Mouse (Mus musculus) neural tube, embryonic 10.5 days (tissue): ENCODE results near the gene Gm1113.
A peak's percentile ranks its signal among the peaks of the same experiment; 100 is the strongest.

Experiments used
- DNase-seq: peaks from one replicate; pipeline ENCODE4 v3.0.0-alpha.2; 2017; ENCODE audit warnings: low spot score; ENCODE audit errors: extremely low spot score

Gm1113 gene

GRCm38 (mm10) chr9:35529141-35529540 is 11.1 kb upstream of the Gm1113 start:
- DNase-seq = no peak

DNA sequence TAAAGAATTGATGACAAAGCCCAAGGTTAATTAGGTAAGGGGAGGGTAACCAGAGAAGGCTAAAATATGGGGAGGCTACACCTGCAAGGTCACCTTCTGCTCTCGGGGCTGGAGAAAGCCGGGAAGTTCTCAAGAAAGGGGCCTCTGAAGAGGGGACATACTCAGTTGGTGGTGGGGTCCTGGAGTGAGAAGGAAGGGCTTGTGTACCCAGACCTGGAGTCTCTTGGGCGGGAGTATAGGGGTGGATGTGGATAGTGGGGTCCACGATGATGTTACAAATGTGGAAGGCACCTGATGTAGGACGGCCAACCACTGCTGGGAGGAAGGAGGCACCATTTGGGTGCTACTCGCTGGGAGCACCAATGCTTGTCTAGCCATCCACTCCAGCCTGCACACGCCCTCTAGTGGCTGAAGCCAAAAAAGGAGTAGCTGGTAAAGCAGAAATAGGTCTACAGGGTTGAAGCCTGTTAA is 5.9 kb upstream of the Gm1113 start:
- DNase-seq = peak; percentile 62

- no peak for DNase-seq
Measured at GRCm38 (mm10) chr9:35523541-35523940, 5.5 kb upstream of the Gm1113 start.

DNA sequence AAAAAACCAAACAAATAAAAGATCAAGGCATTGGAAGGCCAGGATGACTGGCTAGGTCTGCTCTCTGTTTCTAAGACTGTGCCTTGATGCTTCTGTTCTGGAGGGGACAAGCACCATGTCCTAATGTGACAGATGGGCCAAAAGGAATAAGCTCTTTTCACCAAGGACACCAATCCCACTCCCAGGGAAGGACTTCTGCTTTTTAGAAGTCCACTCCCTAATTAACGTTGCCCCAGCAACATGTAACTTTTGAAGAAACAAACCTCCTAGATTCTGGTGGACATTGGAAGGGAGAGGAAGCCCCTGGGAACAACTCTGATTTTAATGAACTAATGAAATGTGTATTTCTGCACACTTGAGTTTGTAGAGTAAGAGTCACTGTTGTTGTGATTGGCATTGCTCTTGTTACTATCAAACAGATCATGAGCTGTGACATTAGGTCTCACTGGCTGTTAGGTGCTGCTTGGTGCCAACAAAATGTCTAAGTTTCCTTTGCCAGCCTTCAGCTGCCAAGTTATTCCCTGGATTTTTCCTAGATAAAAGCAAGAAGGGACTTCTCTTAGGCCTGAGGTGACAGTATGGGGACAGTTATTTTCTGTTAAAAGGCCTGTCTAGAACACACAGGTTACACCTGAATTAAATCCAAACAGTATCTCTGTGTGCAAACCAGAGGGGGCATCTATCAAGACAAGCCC is 4.9 kb upstream of the Gm1113 start:
- no peak for DNase-seq

DNA sequence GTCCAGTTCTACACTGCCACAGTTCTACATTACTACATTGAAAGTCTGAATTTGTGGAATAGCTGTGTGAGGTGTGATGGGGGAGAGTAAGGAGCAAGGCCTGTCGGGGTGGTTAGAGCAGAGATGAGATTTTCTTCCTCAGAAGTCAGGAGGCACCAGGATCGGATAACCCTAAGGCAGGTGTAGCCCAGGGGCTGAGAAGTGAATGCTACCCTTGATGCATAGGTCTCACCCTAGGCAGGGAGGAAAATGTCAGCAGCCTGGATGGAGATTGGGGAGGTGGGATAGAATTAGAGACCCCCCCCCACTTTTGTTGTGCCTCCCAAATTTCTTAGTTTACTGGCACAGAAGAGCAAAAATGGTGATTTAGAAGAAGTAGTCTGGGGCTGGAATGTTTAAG is 4.2 kb upstream of the Gm1113 start:
- DNase-seq = no peak

DNA sequence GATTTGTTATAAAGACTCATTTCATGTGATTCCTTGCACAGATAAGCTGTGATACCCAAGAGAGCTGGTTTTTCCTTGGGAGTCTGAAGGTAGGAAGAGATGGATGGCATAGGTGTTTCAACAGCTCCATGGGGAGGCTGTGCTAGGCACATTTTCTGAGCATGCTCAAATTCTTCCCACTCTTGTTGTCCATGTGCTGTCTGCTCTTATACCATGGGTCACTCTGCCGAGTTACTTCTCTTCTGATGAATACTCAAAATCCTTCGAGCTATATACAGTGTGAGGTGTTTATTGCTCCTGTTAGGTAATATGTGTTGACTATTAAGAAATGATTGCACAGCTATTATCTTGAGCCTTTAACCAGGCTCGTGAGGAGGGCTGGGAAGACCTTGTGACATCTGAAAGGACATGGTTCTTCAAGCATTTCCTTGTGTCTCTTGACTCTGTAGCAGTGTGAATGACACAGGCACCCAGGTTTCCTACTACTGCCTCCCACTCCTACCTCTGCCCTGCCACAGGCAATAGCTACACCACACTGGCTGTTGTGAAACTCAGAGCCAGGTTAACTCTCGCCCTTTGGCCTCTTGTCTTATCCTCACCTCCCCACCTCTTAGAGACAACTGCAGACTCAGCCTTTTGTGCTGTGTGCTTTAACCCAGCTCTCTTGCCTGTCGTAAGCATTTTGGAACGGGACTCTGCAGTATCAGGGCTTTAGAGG is 2.7 kb upstream of the Gm1113 start:
- DNase-seq = no peak

DNA sequence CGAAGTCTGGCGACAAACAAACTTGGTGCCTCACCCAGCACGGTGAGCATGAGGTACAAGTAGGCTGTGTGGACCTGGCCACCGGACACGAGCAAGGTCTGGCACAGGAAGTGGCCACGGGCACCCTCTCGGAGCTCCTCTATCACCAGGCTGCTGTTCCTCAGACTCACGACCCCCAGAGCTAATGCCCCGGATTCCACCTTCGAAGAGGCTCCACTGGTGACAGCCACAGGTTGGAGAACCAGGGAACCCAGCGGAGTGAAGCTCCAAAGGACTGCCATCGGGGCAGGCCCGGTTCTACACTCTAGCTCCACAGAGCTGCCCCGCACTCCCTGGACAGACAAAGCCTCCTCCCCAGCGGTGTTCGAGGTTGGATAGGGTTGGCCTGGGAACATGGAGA is 1.4 kb downstream of the Gm1113 start:
- DNase-seq = no peak

GRCm38 (mm10) chr9:35516182-35516581 is 1.9 kb downstream of the Gm1113 start:
- DNase-seq = no peak

GRCm38 (mm10) chr9:35513900-35514299 is 4.2 kb downstream of the Gm1113 start:
- DNase-seq = no peak

- DNase-seq = no peak
Measured at GRCm38 (mm10) chr9:35508234-35508633, 9.8 kb downstream of the Gm1113 start.

GRCm38 (mm10) chr9:35502361-35503000 is 15.6 kb downstream of the Gm1113 start:
- no peak for DNase-seq

DNA sequence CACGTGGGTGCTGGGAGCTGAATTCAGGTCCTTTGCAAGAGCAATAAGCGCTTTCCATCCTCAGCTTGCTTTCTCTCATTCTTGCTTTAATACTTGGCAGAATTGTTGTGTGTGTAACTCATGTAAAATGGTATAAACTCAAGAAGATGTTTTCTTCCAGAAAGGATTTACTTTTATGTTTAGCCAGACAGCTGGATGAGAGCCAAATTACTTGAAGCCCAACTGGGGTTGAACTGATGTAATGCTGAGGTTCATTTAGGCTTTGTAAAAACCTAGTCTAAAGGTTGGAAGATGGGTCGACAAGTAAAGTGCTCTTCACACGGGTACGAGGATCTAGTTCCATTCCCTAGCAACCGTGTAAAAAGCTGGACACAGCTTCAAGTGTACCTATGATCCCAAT is 18.1 kb downstream of the Gm1113 start:
- DNase-seq = no peak

GRCm38 (mm10) chr9:35495471-35495870 is 22.6 kb downstream of the Gm1113 start:
- no peak for DNase-seq

- DNase-seq = no peak
Measured at GRCm38 (mm10) chr9:35494937-35495336, 23.1 kb downstream of the Gm1113 start.

- no peak for DNase-seq
Measured at GRCm38 (mm10) chr9:35493733-35494092, 24.4 kb downstream of the Gm1113 start.

GRCm38 (mm10) chr9:35493033-35493732 is 24.9 kb downstream of the Gm1113 start:
- DNase-seq = no peak

- DNase-seq = no peak
Measured at GRCm38 (mm10) chr9:35491109-35491866, 26.8 kb downstream of the Gm1113 start.

- no peak for DNase-seq
Measured at GRCm38 (mm10) chr9:35488496-35488895, 29.6 kb downstream of the Gm1113 start.

DNA sequence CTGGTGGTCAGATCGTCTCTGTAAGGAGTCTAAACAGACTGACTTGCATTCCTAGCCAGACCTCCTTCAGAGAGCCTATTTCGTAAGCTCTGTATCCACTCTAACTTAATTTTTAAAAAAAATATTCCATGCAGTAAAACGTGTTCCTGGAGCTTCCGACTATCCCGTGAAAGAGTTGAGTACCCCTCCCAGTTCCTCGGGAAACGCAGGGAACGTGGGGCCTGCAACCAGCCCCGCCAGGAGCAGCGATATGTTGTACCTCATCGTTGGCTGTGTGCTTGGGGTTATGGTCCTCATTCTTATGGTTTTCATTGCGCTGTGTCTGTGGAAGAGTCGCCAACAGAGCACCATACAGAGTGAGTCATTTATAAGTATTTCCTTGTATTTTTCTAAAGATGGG is 31.5 kb downstream of the Gm1113 start:
- DNase-seq = no peak

DNA sequence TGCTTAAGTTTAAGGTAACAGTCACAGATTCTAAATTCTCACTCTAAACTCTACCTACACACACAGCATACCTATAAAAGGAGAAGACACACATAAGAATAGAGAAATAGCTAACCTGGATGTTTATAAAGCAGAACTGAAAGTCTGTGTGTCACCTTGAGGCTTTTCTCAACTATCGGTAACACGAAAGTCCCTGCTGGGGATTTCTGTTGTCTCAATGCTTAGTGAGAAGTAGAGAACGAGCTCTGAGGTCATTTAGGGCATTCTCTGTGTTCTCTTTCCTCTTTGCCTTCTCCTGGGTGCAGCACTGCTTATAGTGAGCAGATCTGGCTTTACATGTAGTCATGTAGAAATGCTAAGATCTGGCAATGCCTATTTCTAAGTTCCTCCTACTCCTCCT is 34.1 kb downstream of the Gm1113 start:
- DNase-seq = no peak
